Mouse (Mus musculus): ENCODE results near the gene Olfr905. TPM values are rescaled to one million over a fixed set of nuclear protein-coding genes. Genes with fewer than 3 reads are reported as not detected.

Gene Olfr905
- total RNA-seq (2023; ENCODE audit: inconsistent age): not detected in 4 replicates

GRCm38 (mm10) chr9:38470807-38471206 lies at the start of gene Olfr905:
Olfr905 (plus strand) TSS chr9:38471107.

DNA sequence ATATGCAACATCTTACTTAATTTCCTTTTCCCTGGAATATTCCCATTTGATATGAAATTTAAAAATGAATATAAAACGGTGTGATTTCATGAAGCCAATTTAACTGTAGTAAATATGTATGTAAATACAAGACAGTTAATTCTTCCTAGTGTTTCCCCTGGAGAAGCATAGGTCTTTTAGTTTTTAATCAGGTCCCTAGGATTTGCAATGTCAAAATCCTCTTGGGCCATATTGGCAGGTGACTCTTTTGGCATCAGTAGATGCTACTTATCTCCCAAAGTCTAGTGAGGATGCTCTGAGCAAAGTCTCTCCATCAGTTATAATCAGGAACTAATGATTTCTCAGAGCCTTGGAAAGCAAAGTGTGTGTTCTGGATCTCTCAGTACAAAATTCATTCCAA lies 41.8 kb upstream of the Olfr905 start, which contains the start of gene Olfr901:
TSS of gene Olfr901 (plus strand) at position 301 of the 400 bp plus-strand sequence.

GRCm38 (mm10) chr9:38447352-38447751 lies 23.6 kb upstream of the Olfr905 start, which contains the start of gene Olfr902:
Olfr902 (plus strand) TSS chr9:38447652.

DNA sequence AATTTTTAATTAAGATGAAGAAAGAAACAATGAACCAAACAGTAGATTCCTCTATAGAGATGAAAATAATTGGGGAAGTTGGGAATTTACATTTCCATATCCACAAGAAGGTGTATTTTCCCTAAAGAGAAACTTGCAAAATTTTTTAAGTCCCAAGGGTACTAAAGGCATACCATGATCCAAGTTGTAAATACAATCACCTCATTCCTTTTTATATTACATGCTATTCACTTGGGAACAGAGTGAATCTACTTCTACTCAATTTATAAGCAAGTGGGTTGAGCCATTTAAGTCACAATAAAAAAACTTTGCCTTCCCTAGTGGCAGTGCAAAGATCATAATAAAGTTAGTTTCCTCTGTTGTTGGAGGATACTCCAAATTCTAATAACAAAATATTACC lies 8.1 kb upstream of the Olfr905 start, which contains the start of gene Olfr904:
TSS of gene Olfr904 (plus strand) at position 301 of the 400 bp plus-strand sequence.

GRCm38 (mm10) chr9:38486785-38487184 lies 15.9 kb downstream of the Olfr905 start, which contains the start of gene Olfr906:
Olfr906 (plus strand) TSS chr9:38487085.

GRCm38 (mm10) chr9:38495501-38495900 lies 24.6 kb downstream of the Olfr905 start, which contains the start of gene Olfr907:
Olfr907 (plus strand) TSS chr9:38495801.

GRCm38 (mm10) chr9:38521280-38521679 lies 50.4 kb downstream of the Olfr905 start, which contains the start of gene Olfr911-ps1:
Olfr911-ps1 (plus strand) TSS chr9:38521580.

Other genes starting within 250 kb of the Olfr905 start
- not detected in 4 replicates for gene Olfr143, start 218.3 kb upstream of the Olfr905 start, total RNA-seq (2023; ENCODE audit: inconsistent age)
- gene Olfr895, start 203.3 kb upstream of the Olfr905 start, total RNA-seq (2023; ENCODE audit: inconsistent age): not detected in 4 replicates
- gene Olfr896-ps1, start 180.0 kb upstream of the Olfr905 start, total RNA-seq (2023; ENCODE audit: inconsistent age): not detected in 4 replicates
- gene Olfr25, start 142.0 kb upstream of the Olfr905 start, total RNA-seq (2023; ENCODE audit: inconsistent age): not detected in 4 replicates
- not detected in 4 replicates for gene Olfr898, start 122.7 kb upstream of the Olfr905 start, total RNA-seq (2023; ENCODE audit: inconsistent age)
- gene Olfr250, start 104.2 kb upstream of the Olfr905 start, total RNA-seq (2023; ENCODE audit: inconsistent age): not detected in 4 replicates
- gene Olfr251, start 94.0 kb upstream of the Olfr905 start, total RNA-seq (2023; ENCODE audit: inconsistent age): not detected in 4 replicates
- not detected in 4 replicates for gene Olfr147, start 69.4 kb upstream of the Olfr905 start, total RNA-seq (2023; ENCODE audit: inconsistent age)
- gene Olfr901, start 41.7 kb upstream of the Olfr905 start, total RNA-seq (2023; ENCODE audit: inconsistent age): not detected in 4 replicates
- not detected in 4 replicates for gene Olfr902, start 23.5 kb upstream of the Olfr905 start, total RNA-seq (2023; ENCODE audit: inconsistent age)
- gene Olfr904, start 8.0 kb upstream of the Olfr905 start, total RNA-seq (2023; ENCODE audit: inconsistent age): not detected in 4 replicates
- gene Olfr906, start 16.0 kb downstream of the Olfr905 start, total RNA-seq (2023; ENCODE audit: inconsistent age): not detected in 4 replicates
- not detected in 4 replicates for gene Olfr907, start 24.7 kb downstream of the Olfr905 start, total RNA-seq (2023; ENCODE audit: inconsistent age)
- not detected in 4 replicates for gene Olfr911-ps1, start 50.5 kb downstream of the Olfr905 start, total RNA-seq (2023; ENCODE audit: inconsistent age)
- gene Olfr910, start 66.7 kb downstream of the Olfr905 start, total RNA-seq (2023; ENCODE audit: inconsistent age): not detected in 4 replicates
- not detected in 4 replicates for gene Olfr912, start 109.1 kb downstream of the Olfr905 start, total RNA-seq (2023; ENCODE audit: inconsistent age)
- not detected in 4 replicates for gene Olfr913, start 121.7 kb downstream of the Olfr905 start, total RNA-seq (2023; ENCODE audit: inconsistent age)
- not detected in 4 replicates for gene Olfr914, start 134.0 kb downstream of the Olfr905 start, total RNA-seq (2023; ENCODE audit: inconsistent age)
- gene Olfr916, start 188.8 kb downstream of the Olfr905 start, total RNA-seq (2023; ENCODE audit: inconsistent age): not detected in 4 replicates
- not detected in 4 replicates for gene Olfr917, start 194.7 kb downstream of the Olfr905 start, total RNA-seq (2023; ENCODE audit: inconsistent age)
- gene Olfr918, start 203.5 kb downstream of the Olfr905 start, total RNA-seq (2023; ENCODE audit: inconsistent age): not detected in 4 replicates
- gene Olfr919, start 232.6 kb downstream of the Olfr905 start, total RNA-seq (2023; ENCODE audit: inconsistent age): not detected in 4 replicates
- 8.8 to 12.9 TPM (median 10.5 TPM) in 4 replicates for gene Vwa5a, start 247.2 kb downstream of the Olfr905 start, total RNA-seq (2023; ENCODE audit: inconsistent age)

Measured in B cell, adult (primary cell).